Mouse (Mus musculus): Measurements from ENCODE around the gene Nudt9. TPM values are rescaled to one million over a fixed set of nuclear protein-coding genes. Genes with fewer than 3 reads are reported as not detected.
A peak's percentile ranks its signal among the peaks of the same experiment; 100 is the strongest.
"Not testable (repeated sequence)": the region's sequence is repeated elsewhere in the genome, so short reads cannot be mapped to it uniquely, and the experiment has no call there.

The Nudt9 gene
- 35.1 to 55.6 TPM (median 38.7 TPM) in 3 replicates for total RNA-seq (2017)

GRCm38 (mm10) chr5:104046256-104047199 lies at the start of gene Nudt9:
Gene Nudt9 (plus strand): TSS chr5:104046306.
- ATAC-seq (replicated peaks; ENCODE audit: insufficient number of reproducible peaks, low FRiP score, low TSS enrichment, poor library complexity, severe bottlenecking), result peak; percentile 92

- no peak for ATAC-seq (replicated peaks; ENCODE audit: insufficient number of reproducible peaks, low FRiP score, low TSS enrichment, poor library complexity, severe bottlenecking)
Observed at GRCm38 (mm10) chr5:103998739-103999138, 47.4 kb upstream of the Nudt9 start.

GRCm38 (mm10) chr5:103999738-104000137 lies 46.4 kb upstream of the Nudt9 start:
- ATAC-seq (replicated peaks; ENCODE audit: insufficient number of reproducible peaks, low FRiP score, low TSS enrichment, poor library complexity, severe bottlenecking), result peak; percentile 81

DNA sequence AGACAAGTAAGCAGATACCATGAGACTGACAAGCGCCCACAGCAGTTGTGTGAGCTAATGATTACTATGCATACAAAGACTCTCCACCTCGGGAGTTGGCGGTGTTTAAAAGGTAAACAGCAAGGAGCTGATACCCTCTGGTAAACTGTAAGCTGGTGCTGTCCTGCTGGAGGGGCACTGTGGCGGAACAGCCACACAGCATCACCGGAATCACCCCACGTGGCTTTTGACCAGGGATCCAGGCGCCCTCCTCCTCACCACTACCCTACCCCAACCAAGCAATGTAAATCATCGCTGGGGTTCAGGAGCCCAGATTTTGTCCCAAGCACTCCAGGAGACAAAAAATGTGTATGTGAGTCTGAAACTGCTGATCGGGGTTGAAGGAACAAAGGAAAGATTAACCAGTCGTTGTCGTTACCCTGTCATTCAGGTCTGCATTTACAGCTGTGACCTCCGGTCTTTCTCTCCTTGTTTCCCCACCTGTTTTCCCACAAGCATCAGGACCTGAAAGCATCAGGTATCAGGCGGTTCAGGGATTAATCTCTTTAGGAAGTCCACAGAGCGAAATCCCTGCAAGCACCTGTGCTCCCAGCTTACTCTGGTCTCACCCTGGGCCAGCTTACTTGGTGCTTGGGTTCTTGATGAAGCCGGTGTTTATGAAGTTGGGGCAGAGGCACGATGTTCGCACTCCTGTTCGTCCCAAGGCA lies 43.4 kb upstream of the Nudt9 start:
- no peak for ATAC-seq (replicated peaks; ENCODE audit: insufficient number of reproducible peaks, low FRiP score, low TSS enrichment, poor library complexity, severe bottlenecking)

- ATAC-seq (replicated peaks; ENCODE audit: insufficient number of reproducible peaks, low FRiP score, low TSS enrichment, poor library complexity, severe bottlenecking), result no peak
Observed at GRCm38 (mm10) chr5:104003256-104003931, 42.7 kb upstream of the Nudt9 start.

- ATAC-seq (replicated peaks; ENCODE audit: insufficient number of reproducible peaks, low FRiP score, low TSS enrichment, poor library complexity, severe bottlenecking), result no peak
Observed at GRCm38 (mm10) chr5:104003955-104004354, 42.2 kb upstream of the Nudt9 start.

DNA sequence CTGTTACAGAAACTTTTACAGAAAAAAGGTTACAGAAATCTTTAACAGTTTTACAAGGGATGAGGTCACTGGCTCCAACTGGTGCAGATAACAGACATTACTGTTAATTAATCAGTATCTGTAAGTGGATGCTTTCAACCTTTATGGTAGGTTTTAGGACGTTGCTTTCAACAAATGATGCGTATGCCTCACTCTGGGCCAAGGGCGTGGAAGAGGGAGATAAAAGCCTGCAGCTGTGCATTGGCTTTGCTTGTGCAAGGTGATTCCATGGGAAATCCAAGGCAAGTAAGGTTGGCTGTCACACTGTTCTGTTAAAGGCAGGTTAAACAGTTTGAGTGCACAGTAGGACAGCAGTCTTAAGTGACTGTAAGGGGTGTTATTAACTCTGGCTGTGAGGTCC lies 39.3 kb upstream of the Nudt9 start:
- ATAC-seq (replicated peaks; ENCODE audit: insufficient number of reproducible peaks, low FRiP score, low TSS enrichment, poor library complexity, severe bottlenecking), result no peak

GRCm38 (mm10) chr5:104007801-104008200 lies 38.3 kb upstream of the Nudt9 start:
- no peak for ATAC-seq (replicated peaks; ENCODE audit: insufficient number of reproducible peaks, low FRiP score, low TSS enrichment, poor library complexity, severe bottlenecking)

DNA sequence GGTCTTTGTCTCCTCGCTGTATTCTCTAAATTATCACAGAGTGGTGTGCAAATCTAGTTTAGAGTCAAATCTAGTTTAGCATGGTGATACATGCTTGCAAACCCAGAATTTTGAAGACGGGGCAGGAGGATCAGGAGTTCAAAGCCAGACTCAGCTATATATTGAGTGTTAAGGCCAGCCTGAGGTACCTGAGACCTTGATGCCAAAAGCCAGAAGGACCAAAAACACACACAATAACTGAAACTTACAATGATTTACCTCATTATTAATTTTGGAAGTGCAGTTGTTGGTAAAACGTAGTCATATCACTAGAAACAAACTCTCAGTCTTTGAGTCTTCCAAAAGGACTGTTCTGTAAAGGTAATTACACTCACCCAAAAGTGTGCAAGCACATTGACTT lies 36.7 kb upstream of the Nudt9 start:
- ATAC-seq (replicated peaks; ENCODE audit: insufficient number of reproducible peaks, low FRiP score, low TSS enrichment, poor library complexity, severe bottlenecking), result no peak

DNA sequence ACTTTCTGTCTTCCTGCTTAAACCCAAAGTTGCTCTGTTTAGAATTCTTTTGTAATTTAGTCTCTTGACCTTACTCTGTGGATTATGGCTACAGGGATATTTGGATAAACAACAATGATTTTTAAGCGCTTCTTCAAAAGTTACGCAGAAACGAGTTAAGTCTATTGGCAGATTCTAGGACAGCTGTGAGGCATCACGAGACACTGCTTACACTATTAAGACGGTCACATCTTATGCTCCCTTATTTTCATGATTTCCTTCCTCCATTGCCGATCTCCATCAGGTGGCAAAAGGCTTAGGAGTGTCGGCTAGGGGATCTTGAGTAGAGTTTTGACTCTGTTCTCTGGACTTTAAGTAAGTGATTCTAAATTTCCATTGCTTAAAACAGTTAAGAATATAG lies 35.8 kb upstream of the Nudt9 start:
- no peak for ATAC-seq (replicated peaks; ENCODE audit: insufficient number of reproducible peaks, low FRiP score, low TSS enrichment, poor library complexity, severe bottlenecking)

GRCm38 (mm10) chr5:104011419-104011818 lies 34.7 kb upstream of the Nudt9 start:
- no peak for ATAC-seq (replicated peaks; ENCODE audit: insufficient number of reproducible peaks, low FRiP score, low TSS enrichment, poor library complexity, severe bottlenecking)

- ATAC-seq (replicated peaks; ENCODE audit: insufficient number of reproducible peaks, low FRiP score, low TSS enrichment, poor library complexity, severe bottlenecking), result peak; percentile 77
Observed at GRCm38 (mm10) chr5:104021597-104022378, 24.3 kb upstream of the Nudt9 start, which contains the start of gene Hsd17b11. Gene Hsd17b11 (minus strand): TSS chr5:104021919.

GRCm38 (mm10) chr5:104022558-104022957 lies 23.5 kb upstream of the Nudt9 start:
- no peak for ATAC-seq (replicated peaks; ENCODE audit: insufficient number of reproducible peaks, low FRiP score, low TSS enrichment, poor library complexity, severe bottlenecking)

GRCm38 (mm10) chr5:104023289-104024020 lies 22.7 kb upstream of the Nudt9 start:
- no peak for ATAC-seq (replicated peaks; ENCODE audit: insufficient number of reproducible peaks, low FRiP score, low TSS enrichment, poor library complexity, severe bottlenecking)

- not testable (repeated sequence) for ATAC-seq (replicated peaks; ENCODE audit: insufficient number of reproducible peaks, low FRiP score, low TSS enrichment, poor library complexity, severe bottlenecking)
Observed at GRCm38 (mm10) chr5:104024193-104024592, 21.9 kb upstream of the Nudt9 start.

DNA sequence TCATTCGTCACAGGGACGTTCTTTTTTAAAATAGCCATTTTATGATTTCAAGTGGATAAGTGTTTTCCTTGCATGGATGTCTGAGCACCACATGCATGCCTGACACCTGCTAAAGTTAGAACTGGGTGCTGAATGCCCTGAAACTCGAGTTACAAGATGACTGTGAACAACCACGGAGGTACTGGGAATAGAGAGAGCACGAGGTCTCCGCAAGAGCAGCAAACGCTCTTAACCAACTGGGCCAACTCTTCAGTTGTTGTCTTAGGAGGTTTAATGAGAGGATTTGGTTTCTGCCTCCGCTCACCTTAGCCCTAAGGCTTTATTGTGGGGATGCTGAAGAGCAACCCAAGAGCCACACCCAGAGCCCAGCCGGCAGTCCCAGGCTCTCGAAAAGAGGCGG lies 21.3 kb upstream of the Nudt9 start:
- ATAC-seq (replicated peaks; ENCODE audit: insufficient number of reproducible peaks, low FRiP score, low TSS enrichment, poor library complexity, severe bottlenecking), result no peak

DNA sequence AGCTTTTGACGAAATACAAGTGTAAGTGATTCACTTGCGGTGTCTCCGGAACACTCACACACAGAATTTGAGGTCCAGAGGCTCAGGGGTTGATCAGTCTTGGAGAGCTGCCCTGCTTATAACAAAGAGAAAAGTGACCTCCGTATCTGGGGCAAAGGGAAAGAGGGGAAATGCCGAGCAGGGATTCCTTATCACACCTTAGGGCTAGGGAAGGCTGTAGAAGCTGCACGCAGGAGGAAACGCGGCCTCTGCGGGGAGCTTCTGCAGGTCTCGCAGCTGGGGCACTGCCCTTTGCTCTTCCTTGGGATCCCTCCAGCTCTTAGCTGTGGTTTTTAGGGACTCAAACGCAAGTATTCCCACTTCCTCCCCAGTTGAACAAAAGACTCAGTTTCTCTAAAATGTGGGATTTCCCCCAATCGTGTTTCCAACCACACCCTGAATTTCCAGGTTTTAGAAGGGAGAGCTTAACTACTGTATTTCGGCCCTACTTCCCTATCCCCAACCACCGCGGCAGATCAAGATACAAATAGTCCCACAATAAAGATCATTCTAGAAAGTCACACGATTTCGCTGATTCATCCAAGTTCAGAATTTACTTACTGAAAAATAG lies 20.8 kb upstream of the Nudt9 start:
- no peak for ATAC-seq (replicated peaks; ENCODE audit: insufficient number of reproducible peaks, low FRiP score, low TSS enrichment, poor library complexity, severe bottlenecking)
